Mouse (Mus musculus): Measurements from ENCODE around the gene D630003M21Rik.

- TF ChIP-seq EP300 (optimal IDR thresholded peaks at IDR 0.05) (no peak), CTCF (IDR thresholded peaks at IDR 0.05; ENCODE audit: low read depth) (no peak)
These were observed 67.3 kb downstream of the D630003M21Rik start for GRCm38 (mm10) chr2:158161761-158162160.
